ENCODE assay signal across 9 mouse cellular contexts in genomic region chr3:60111889-60112646, GRCm38 (mm10). TPM values are rescaled to one million over a fixed set of nuclear protein-coding genes. Genes with fewer than 3 reads are reported as not detected.
A peak's percentile ranks its signal among the peaks of the same experiment; 100 is the strongest.
DNase-seq lines count a peak whose midpoint lies in the region; TF ChIP-seq lines count a peak whose summit lies in the region.
"Had no signal": no experiment of that assay in that cellular context is flagged by ENCODE, and none has a peak within 500 bp of the region (broad histone marks: within the 10 kb centered on the region; RNA-seq: fewer than 3 reads in every experiment).

No protein-coding gene starts in this region.

- peak in 1 of 2 experiments; percentile 17 for DNase-seq in cerebellum, adult 2 months
- no peak for DNase-seq in cerebellum, postnatal 36 days
- DNase-seq in layer of hippocampus, adult 11-12 months (ENCODE audit: low spot score) = peak; percentile 29
- no peak for DNase-seq in layer of hippocampus, postnatal 36 days
- DNase-seq in Muller cell, postnatal 12 days (ENCODE audit: inconsistent ontology term) = peak; percentile 56
- peak; percentile 72 for DNase-seq in induced T-regulatory cell, adult 2 months (ENCODE audit: low read depth)
- peak; percentile 51 for DNase-seq in retina, postnatal 1 day
- no peak for DNase-seq in thymus, postnatal 25 days

- H3K4me3 ChIP-seq in cerebellum, adult 2 months (replicated peaks; ENCODE audit: insufficient read depth, low read depth, low read length) = no peak overlapping the region
- H3K4me3 ChIP-seq: heart, embryonic 15.5 days had no signal

- WGBS in cerebellum, adult 2 months = 81% methylated on average over 6 of the region's 6 CpGs

- H3K4me1 ChIP-seq in cerebellum, adult 2 months (ENCODE audit: control insufficient read depth, insufficient read depth, low read length) = no peaks in the 10 kb centered on the region
- H3K4me1 ChIP-seq: heart, embryonic 15.5 days had no signal

- TF ChIP-seq POLR2A in cerebellum, adult 2 months (IDR thresholded peaks at IDR 0.05; ENCODE audit: borderline replicate concordance, insufficient read depth, low read length) = no peak

- no peaks in the 10 kb centered on the region for H3K27me3 ChIP-seq in cerebellum, adult 2 months (ENCODE audit: control insufficient read depth, insufficient read depth, low read length)
- H3K27me3 ChIP-seq: heart, embryonic 15.5 days had no signal

- no peak overlapping the region for H3K27ac ChIP-seq in cerebellum, adult 2 months (ENCODE audit: insufficient read depth, low read length)
- H3K27ac ChIP-seq: heart, embryonic 15.5 days had no signal

- TF ChIP-seq CTCF in cerebellum, adult 2 months (IDR thresholded peaks at IDR 0.05; ENCODE audit: borderline replicate concordance, insufficient read depth, low read depth, low read length) = peak; percentile 26; the same call in 1 of the 2 replicates

RNA-seq across cellular contexts. Expression of gene Sucnr1, which starts 30.4 kb away (rescaled TPM):
- 0.06 and 0.13 TPM in 2 replicates for polyA plus RNA-seq in cerebellum, adult 2 months (2012; rRNA removed)
- total RNA-seq in layer of hippocampus, postnatal 36 days (2021) = not detected

Comparison
In these comparisons a context has a peak if more than half of its experiments do, and no peak if none do; other contexts are left out.
1. DNase-seq: peak in layer of hippocampus, adult 11-12 months (single experiment), Muller cell, postnatal 12 days (single experiment), induced T-regulatory cell, adult 2 months (single experiment) and retina, postnatal 1 day (single experiment); none in cerebellum, postnatal 36 days (0 of 2), layer of hippocampus, postnatal 36 days (0 of 2) and thymus, postnatal 25 days (single experiment).